Mouse (Mus musculus) liver, embryonic 18 days (tissue): ENCODE data around the gene Pcmtd2. TPM values are rescaled to one million over a fixed set of nuclear protein-coding genes. Genes with fewer than 3 reads are reported as not detected.

Experiments
- polyA plus RNA-seq: library from polyadenylated mRNA; depleted of rRNA; stranded (reverse); fragments of >200 nt; gene quantifications from 2 replicates; pipeline ENCODE4 v1.2.3, GENCODE M21; 2012; rRNA removed

The Pcmtd2 gene
- 12.0 and 13.5 TPM in 2 replicates for polyA plus RNA-seq

GRCm38 (mm10) chr2:181837372-181838292 is at the start of gene Pcmtd2:
Pcmtd2 (plus strand) TSS chr2:181837854.

GRCm38 (mm10) chr2:181863791-181864535 is 26.3 kb downstream of the Pcmtd2 start, which contains the start of gene Polr3k:
Polr3k (plus strand) TSS chr2:181864337.

Other genes with a start within 250 kb of the Pcmtd2 start
- 17.8 and 22.9 TPM in 2 replicates for gene Prpf6, start 246.0 kb upstream of the Pcmtd2 start, polyA plus RNA-seq
- 12.5 and 13.4 TPM in 2 replicates for gene Zfp512b, start 245.1 kb upstream of the Pcmtd2 start, polyA plus RNA-seq
- 3.4 and 3.6 TPM in 2 replicates for gene Samd10, start 238.6 kb upstream of the Pcmtd2 start, polyA plus RNA-seq
- 0.06 TPM in 1 of 2 replicates, not detected in the other for gene Gm29797, start 180.8 kb upstream of the Pcmtd2 start, polyA plus RNA-seq
- gene Sox18, start 166.2 kb upstream of the Pcmtd2 start, polyA plus RNA-seq: 7.6 and 7.7 TPM in 2 replicates
- gene Tcea2, start 157.5 kb upstream of the Pcmtd2 start, polyA plus RNA-seq: 4.4 and 5.1 TPM in 2 replicates
- gene Rgs19, start 143.9 kb upstream of the Pcmtd2 start, polyA plus RNA-seq: 31.3 and 37.0 TPM in 2 replicates
- gene Lkaaear1, start 139.4 kb upstream of the Pcmtd2 start, polyA plus RNA-seq: not detected in 2 replicates
- gene Oprl1, start 122.8 kb upstream of the Pcmtd2 start, polyA plus RNA-seq: 0.10 and 0.14 TPM in 2 replicates
- 0.01 TPM in 1 of 2 replicates, not detected in the other for gene Myt1, start 74.5 kb upstream of the Pcmtd2 start, polyA plus RNA-seq
- 8.8 and 9.3 TPM in 2 replicates for gene Polr3k, start 26.5 kb downstream of the Pcmtd2 start, polyA plus RNA-seq
- gene Gm14496, start 153.3 kb downstream of the Pcmtd2 start, polyA plus RNA-seq: not detected in 2 replicates